Mouse (Mus musculus) neural tube, embryonic 11.5 days (tissue): ENCODE measurements around the gene Hspb7. TPM values are rescaled to one million over a fixed set of nuclear protein-coding genes. Genes with fewer than 3 reads are reported as not detected.

Experiments used
- ATAC-seq: fragments of 200-750 bp; cut with Nextera tagmentation; 2 replicates; pipeline ENCODE4 v1.8.0; 2017; ENCODE audit warnings: moderate number of reproducible peaks, mild to moderate bottlenecking, moderate TSS enrichment, moderate library complexity; ENCODE audit not compliant: insufficient read depth, low FRiP score, low TSS enrichment
- DNase-seq: peaks from one replicate; pipeline ENCODE4 v3.0.0-alpha.2; 2015; ENCODE audit warnings: low spot score
- H3K27ac ChIP-seq: fragments of 300-500 bp; sonication (generic); 2 replicates; pipeline ENCODE4 v1.5.1; 2014; ENCODE audit warnings: low read depth, mild to moderate bottlenecking, low read length
- H3K27me3 ChIP-seq: fragments of 300-500 bp; sonication (generic); 2 replicates; pipeline ENCODE4 v1.6.1; 2014; ENCODE audit warnings: mild to moderate bottlenecking, low read length, mixed read lengths; ENCODE audit not compliant: control insufficient read depth, insufficient read depth
- H3K36me3 ChIP-seq: fragments of 300-500 bp; sonication (generic); 2 replicates; pipeline ENCODE4 v1.6.1; 2014; ENCODE audit warnings: mild to moderate bottlenecking, low read length, moderate library complexity, mixed read lengths; ENCODE audit not compliant: control insufficient read depth, insufficient read depth
- H3K4me1 ChIP-seq: fragments of 300-500 bp; sonication (generic); 2 replicates; pipeline ENCODE4 v1.6.1; 2014; ENCODE audit warnings: low read length, mixed read lengths; ENCODE audit not compliant: control insufficient read depth, insufficient read depth
- H3K4me2 ChIP-seq: fragments of 300-500 bp; sonication (generic); 2 replicates; pipeline ENCODE4 v1.6.1; 2014; ENCODE audit warnings: low read depth, mild to moderate bottlenecking, moderate library complexity
- H3K4me3 ChIP-seq: fragments of 300-500 bp; sonication (generic); 2 replicates; pipeline ENCODE4 v1.5.1; 2014; ENCODE audit warnings: low read depth, low read length
- H3K9ac ChIP-seq: fragments of 300-500 bp; sonication (generic); 2 replicates; pipeline ENCODE4 v1.6.1; 2014; ENCODE audit warnings: mild to moderate bottlenecking, low read length
- H3K9me3 ChIP-seq: fragments of 300-500 bp; sonication (generic); 2 replicates; pipeline ENCODE4 v1.6.1; 2016; ENCODE audit warnings: low read length; ENCODE audit not compliant: control insufficient read depth
- WGBS: fragments of 180-500 bp; shearing (Covaris S2); extraction: QIAGEN DNeasy Blood & Tissue Kit; methylation state at CpG from one replicate; pipeline ENCODE4 v1.1.7; 2014; 5-methylcytosine and 5-hydroxymethylcytosine counted together
- polyA plus RNA-seq: library from polyadenylated mRNA; unstranded; fragments of >200 nt; fragmentation: Nextera tagmentation; extraction: Ambion mirVana; gene quantifications from 2 replicates; pipeline ENCODE4 v1.2.1, GENCODE M21; 2014

Hspb7 gene
- polyA plus RNA-seq, 1 experiment from 2014 or later = not detected

DNA sequence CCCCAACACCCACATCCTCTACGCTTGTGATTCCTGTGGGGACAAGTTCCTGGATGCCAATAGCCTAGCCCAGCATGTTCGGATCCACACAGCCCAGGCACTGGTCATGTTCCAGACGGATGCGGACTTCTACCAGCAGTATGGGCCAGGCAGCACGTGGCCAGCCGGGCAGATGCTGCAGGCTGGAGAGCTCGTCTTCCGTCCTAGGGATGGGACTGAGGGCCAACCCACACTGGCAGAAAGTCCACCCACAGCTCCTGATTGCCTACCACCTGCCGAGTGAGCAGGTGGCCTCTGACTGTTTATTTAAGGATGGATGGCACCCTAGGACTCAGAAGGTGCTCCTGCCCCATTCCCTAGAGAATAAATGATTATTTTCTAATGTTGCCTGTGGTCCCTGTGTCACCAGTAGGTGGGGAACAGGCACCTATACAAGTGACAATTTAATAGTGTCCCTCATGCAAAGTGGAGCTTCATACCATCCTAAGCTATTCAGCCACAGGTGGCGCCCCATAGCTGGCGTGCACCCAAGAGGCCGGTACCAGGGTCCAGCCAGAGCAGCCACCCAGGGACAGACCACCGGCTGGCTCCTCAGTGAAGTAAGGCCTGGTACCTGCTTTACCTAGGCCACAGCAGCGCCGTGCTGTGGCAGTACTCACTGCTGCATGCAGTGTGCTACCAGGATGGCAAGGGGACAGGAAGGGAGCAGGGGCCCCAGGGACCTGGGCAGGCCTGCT, 46.4 kb downstream of the Hspb7 start:
- Histone ChIP-seq H3K9me3 (no peaks in the 10 kb centered on the region), H3K27ac (no peak overlapping the region), H3K4me2 (no peak overlapping the region), H3K27me3 (no peaks in the 10 kb centered on the region), H3K4me1 (no peaks in the 10 kb centered on the region), H3K36me3 (peaks cover 57% of the 10 kb centered on the region), H3K4me3 (no peak overlapping the region), H3K9ac (no peak overlapping the region)
- ATAC-seq (no peak), DNase-seq (no peak)
- 90% methylated on average over 15 of the region's 15 CpGs for WGBS

DNA sequence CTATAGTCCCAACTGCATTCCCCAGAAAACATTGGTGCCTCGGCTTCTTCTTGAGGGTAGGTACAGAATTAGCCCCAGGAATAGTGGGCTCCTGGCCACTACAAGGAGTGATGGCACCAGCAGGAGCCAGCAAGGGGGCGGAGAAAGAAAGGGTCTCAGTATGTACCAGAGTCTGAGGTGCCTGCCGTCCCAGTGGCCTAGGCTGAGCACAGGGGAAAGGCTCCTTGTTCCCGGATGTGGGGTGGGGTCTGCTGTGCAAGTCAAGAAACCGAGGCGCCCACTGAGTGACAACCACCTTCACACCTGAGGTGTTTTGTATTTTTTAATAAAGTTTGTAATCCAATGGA, 47.0 kb downstream of the Hspb7 start:
- Histone ChIP-seq H3K4me1 (no peaks in the 10 kb centered on the region), H3K36me3 (peaks cover 60% of the 10 kb centered on the region), H3K9me3 (no peaks in the 10 kb centered on the region), H3K4me3 (no peak overlapping the region), H3K27me3 (no peaks in the 10 kb centered on the region), H3K27ac (no peak overlapping the region), H3K4me2 (no peak overlapping the region), H3K9ac (no peak overlapping the region)
- ATAC-seq (no peak), DNase-seq (no peak)
- WGBS = 91% methylated on average over 6 of the region's 6 CpGs

DNA sequence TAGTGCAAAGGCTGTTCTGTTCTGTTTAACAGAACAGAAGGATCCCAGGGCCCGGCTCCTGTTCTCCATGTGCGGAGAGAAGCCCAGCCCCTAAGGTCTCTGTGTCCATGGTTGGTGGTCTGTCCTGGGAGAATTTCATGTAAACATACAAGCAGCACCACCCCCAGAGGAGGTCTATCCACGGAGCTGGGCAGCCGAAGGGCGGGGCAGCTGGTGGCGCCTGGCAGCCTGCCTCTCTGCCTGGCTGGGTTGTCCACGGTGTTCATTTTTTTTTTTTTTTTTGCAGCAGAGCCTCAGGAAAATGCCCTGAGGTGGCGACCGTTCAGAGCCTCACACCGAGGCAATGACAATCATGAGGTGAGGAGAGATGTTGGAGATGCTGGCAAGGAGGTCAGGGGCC, 48.0 kb downstream of the Hspb7 start:
- Histone ChIP-seq H3K27ac (no peak overlapping the region), H3K4me1 (0 out of 2 replicates have a peak, but pooled peaks cover 3% of the 10 kb centered on the region), H3K4me3 (no peak overlapping the region), H3K36me3 (peaks cover 65% of the 10 kb centered on the region), H3K27me3 (no peaks in the 10 kb centered on the region), H3K9ac (no peak overlapping the region), H3K9me3 (no peaks in the 10 kb centered on the region), H3K4me2 (no peak overlapping the region)
- WGBS = 78% methylated on average over 10 of the region's 10 CpGs
- DNase-seq (no peak), ATAC-seq (no peak)

DNA sequence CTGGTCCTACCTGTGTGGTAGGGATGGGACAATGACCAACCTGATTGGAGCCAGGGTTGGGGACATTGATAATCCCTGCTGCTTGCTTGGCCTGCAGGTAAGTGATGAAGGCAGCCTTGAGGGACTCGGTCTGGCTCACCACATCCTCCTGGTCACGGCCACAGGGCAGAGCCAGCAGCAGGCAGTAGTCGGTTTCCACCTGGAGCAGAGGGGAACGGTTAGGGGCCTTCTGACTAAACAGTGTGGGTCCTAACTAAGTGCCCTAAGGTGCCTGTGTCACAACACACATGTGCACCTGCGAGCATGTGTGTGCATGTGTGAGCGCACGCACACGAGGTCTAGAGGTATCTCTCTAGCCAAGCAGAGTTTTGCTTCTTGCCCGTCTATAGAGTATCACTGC, 48.8 kb downstream of the Hspb7 start:
- no peak overlapping the region for H3K4me2 ChIP-seq
- WGBS = 92% methylated on average over 9 of the region's 9 CpGs

DNA sequence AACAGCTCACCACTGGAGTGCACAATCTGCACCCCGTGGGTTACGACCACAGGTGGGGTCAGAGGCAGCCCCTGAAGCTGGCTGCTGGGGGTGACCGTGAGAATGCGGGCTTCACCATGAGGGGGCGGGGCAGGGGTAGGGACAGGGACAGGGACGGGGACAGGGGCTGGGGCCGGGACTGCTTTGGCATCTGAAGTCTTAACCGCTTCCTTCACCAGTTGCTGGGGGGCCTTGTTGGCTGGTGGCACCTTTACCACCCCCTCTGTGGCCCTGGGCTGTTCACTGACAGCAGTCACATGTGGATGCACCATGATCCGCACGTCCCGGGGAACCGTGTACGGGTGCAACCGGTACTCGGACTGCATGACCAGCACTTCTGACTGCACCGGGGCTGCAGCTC, 50.9 kb downstream of the Hspb7 start:
- DNase-seq = no peak
- H3K9me3 ChIP-seq = no peaks in the 10 kb centered on the region
- no peak overlapping the region for H3K27ac ChIP-seq
- H3K4me1 ChIP-seq = 0 out of 2 replicates have a peak, but pooled peaks cover 3% of the 10 kb centered on the region
- no peaks in the 10 kb centered on the region for H3K27me3 ChIP-seq
- 98% methylated on average over 16 of the region's 16 CpGs for WGBS
- H3K36me3 ChIP-seq = peaks cover 70% of the 10 kb centered on the region
- ATAC-seq = no peak
- no peak overlapping the region for H3K9ac ChIP-seq
- no peak overlapping the region for H3K4me2 ChIP-seq
- H3K4me3 ChIP-seq = no peak overlapping the region

More for the DNA sequence above, 48.8 kb downstream of the Hspb7 start:
- no peak overlapping the region for H3K4me3 ChIP-seq
- 0 out of 2 replicates have a peak, but pooled peaks cover 3% of the 10 kb centered on the region for H3K4me1 ChIP-seq
- peaks cover 70% of the 10 kb centered on the region for H3K36me3 ChIP-seq
- no peaks in the 10 kb centered on the region for H3K9me3 ChIP-seq
- no peak overlapping the region for H3K27ac ChIP-seq
- ATAC-seq (no peak), DNase-seq (no peak)
- H3K27me3 ChIP-seq = no peaks in the 10 kb centered on the region
- H3K9ac ChIP-seq = no peak overlapping the region

DNA sequence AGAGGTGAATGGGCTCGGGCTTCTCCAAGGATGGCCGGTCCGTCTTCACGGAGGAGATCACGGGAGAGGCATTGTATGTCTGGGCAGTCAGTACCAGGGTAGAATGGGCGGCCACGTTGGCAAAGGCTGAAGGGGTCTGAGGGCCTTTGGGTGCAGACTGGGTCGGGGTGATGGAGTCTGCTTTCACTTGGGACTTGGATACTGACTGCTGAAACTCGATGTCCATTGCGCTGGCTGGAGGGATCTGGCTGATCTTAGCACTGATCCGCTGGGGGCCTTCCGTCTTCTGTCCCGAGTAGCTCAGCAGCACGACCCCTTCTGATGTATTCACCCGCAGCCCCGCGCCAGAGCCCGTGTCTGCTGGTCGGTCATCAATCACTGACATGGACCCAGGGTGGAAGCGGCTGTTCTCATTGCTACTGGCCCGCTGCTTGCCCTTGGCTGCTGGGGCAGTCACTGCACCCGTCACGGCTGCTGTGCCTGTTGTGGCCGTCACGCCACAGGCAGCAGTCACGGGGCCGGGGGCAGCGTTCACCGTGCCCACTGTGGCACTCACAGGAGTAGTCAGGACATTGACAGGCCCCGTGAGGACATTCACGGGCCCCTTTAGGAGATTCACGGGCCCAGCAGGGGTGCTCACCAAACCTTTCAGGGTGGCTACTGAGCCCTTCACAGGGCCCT, 52.2 kb downstream of the Hspb7 start:
- no peak for ATAC-seq
- no peaks in the 10 kb centered on the region for H3K27me3 ChIP-seq
- H3K4me2 ChIP-seq = no peak overlapping the region
- no peak overlapping the region for H3K27ac ChIP-seq
- no peak overlapping the region for H3K4me3 ChIP-seq
- H3K9me3 ChIP-seq = no peaks in the 10 kb centered on the region
- H3K4me1 ChIP-seq = 0 out of 2 replicates have a peak, but pooled peaks cover 3% of the 10 kb centered on the region
- WGBS = 75% methylated on average over 32 of the region's 32 CpGs
- peak; percentile 53 for DNase-seq
- H3K9ac ChIP-seq = no peak overlapping the region
- peaks cover 71% of the 10 kb centered on the region for H3K36me3 ChIP-seq

DNA sequence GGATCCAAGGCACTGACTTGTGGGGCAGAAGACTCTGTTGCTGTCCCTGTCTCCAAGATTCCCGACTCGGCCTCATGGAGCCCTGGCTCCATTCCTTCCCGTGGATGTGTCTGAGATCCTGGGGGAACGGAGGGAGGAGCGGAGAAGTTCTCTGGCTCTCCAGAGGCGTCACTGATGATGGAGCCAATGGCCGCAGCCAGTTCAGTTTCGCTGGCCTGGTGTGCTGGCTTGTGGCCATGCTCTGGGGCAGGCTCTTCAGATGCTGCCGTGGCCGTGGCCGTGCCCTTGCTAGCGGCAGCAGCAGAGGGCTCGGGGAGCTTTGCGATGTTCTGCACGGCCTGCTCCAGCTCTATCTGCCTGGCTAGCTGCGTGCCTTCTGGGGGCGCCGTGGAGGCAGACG, 53.9 kb downstream of the Hspb7 start:
- Histone ChIP-seq H3K4me3 (no peak overlapping the region), H3K27me3 (no peaks in the 10 kb centered on the region), H3K9me3 (no peaks in the 10 kb centered on the region), H3K36me3 (peaks cover 80% of the 10 kb centered on the region), H3K27ac (no peak overlapping the region), H3K9ac (no peak overlapping the region), H3K4me1 (0 out of 2 replicates have a peak, but pooled peaks cover 3% of the 10 kb centered on the region), H3K4me2 (no peak overlapping the region)
- ATAC-seq (no peak), DNase-seq (no peak)
- WGBS = 91% methylated on average over 19 of the region's 19 CpGs
